Mouse (Mus musculus) kidney, embryonic 16.5 days (tissue): ENCODE data around the gene Ppip5k1. TPM values are rescaled to one million over a fixed set of nuclear protein-coding genes. Genes with fewer than 3 reads are reported as not detected.

Source experiments
- polyA plus RNA-seq: library from polyadenylated mRNA; unstranded; fragments of >200 nt; fragmentation: Nextera tagmentation; extraction: Ambion mirVana; gene quantifications from 2 replicates; pipeline ENCODE4 v1.2.1, GENCODE M21; 2015

Ppip5k1 gene
- polyA plus RNA-seq, 1 experiment from 2014 or later, result 14.4 TPM

Other genes with a start within 250 kb of the Ppip5k1 start
- 0.28 and 0.30 TPM in 2 replicates for gene Tgm7, start 245.6 kb downstream of the Ppip5k1 start, polyA plus RNA-seq
- gene Adal, start 215.0 kb downstream of the Ppip5k1 start, polyA plus RNA-seq, result 23.9 and 26.2 TPM in 2 replicates
- 26.3 and 28.4 TPM in 2 replicates for gene Lcmt2, start 214.7 kb downstream of the Ppip5k1 start, polyA plus RNA-seq
- 56.9 and 69.4 TPM in 2 replicates for gene Tubgcp4, start 184.7 kb downstream of the Ppip5k1 start, polyA plus RNA-seq
- 12.1 and 15.6 TPM in 2 replicates for gene Zscan29, start 184.3 kb downstream of the Ppip5k1 start, polyA plus RNA-seq
- 64.0 and 71.5 TPM in 2 replicates for gene Trp53bp1, start 84.0 kb downstream of the Ppip5k1 start, polyA plus RNA-seq
- gene Map1a, start 65.8 kb downstream of the Ppip5k1 start, polyA plus RNA-seq, result 2.5 and 3.2 TPM in 2 replicates
- gene Ckmt1, start 2.3 kb upstream of the Ppip5k1 start, polyA plus RNA-seq, result 28.2 and 34.6 TPM in 2 replicates
- gene Strc, start 31.8 kb upstream of the Ppip5k1 start, polyA plus RNA-seq, result not detected in 2 replicates
- gene Pdia3, start 58.4 kb upstream of the Ppip5k1 start, polyA plus RNA-seq, result 838 and 877 TPM in 2 replicates
- gene Catsper2, start 58.4 kb upstream of the Ppip5k1 start, polyA plus RNA-seq, result 2.0 and 3.0 TPM in 2 replicates
- 12.3 and 14.5 TPM in 2 replicates for gene Ell3, start 88.9 kb upstream of the Ppip5k1 start, polyA plus RNA-seq
- gene Serf2, start 93.8 kb upstream of the Ppip5k1 start, polyA plus RNA-seq, result 448 and 451 TPM in 2 replicates
- gene Hypk, start 97.9 kb upstream of the Ppip5k1 start, polyA plus RNA-seq, result 104 and 106 TPM in 2 replicates
- 0.09 and 0.18 TPM in 2 replicates for gene Serinc4, start 101.4 kb upstream of the Ppip5k1 start, polyA plus RNA-seq
- gene Mfap1b, start 118.7 kb upstream of the Ppip5k1 start, polyA plus RNA-seq, result 56.7 and 57.2 TPM in 2 replicates
- gene Mfap1a, start 151.3 kb upstream of the Ppip5k1 start, polyA plus RNA-seq, result 28.3 and 30.6 TPM in 2 replicates
- 6.7 and 8.4 TPM in 2 replicates for gene Wdr76, start 151.3 kb upstream of the Ppip5k1 start, polyA plus RNA-seq